Mouse (Mus musculus) kidney, adult 2 months (tissue): ENCODE measurements around the gene Trp73. TPM values are rescaled to one million over a fixed set of nuclear protein-coding genes. Genes with fewer than 3 reads are reported as not detected.

Experiments
- DNase-seq: peaks from one replicate; pipeline ENCODE4 v3.0.0; 2021
- H3K27ac ChIP-seq: fragments of 200-500 bp; 2 replicates; pipeline ENCODE4 v1.5.1; 2012; ENCODE audit warnings: low read depth, low read length, control low read depth, inconsistent platforms; ENCODE audit not compliant: insufficient read depth
- H3K27me3 ChIP-seq: fragments of 200-500 bp; replicated peaks from 2 replicates; pipeline ENCODE4 v1.6.1; 2012; ENCODE audit warnings: mild to moderate bottlenecking, moderate library complexity, low read length, inconsistent platforms; ENCODE audit not compliant: control insufficient read depth, insufficient read depth
- H3K36me3 ChIP-seq: fragments of 200-500 bp; 2 replicates; pipeline ENCODE4 v1.6.1; 2012; ENCODE audit warnings: mild to moderate bottlenecking, moderate library complexity, low read length, inconsistent platforms; ENCODE audit not compliant: control insufficient read depth, insufficient read depth
- H3K4me1 ChIP-seq: fragments of 200-500 bp; 2 replicates; pipeline ENCODE4 v1.6.1; 2011; ENCODE audit warnings: low read length; ENCODE audit not compliant: control insufficient read depth, insufficient read depth
- H3K4me3 ChIP-seq: fragments of 200-500 bp; 2 replicates; pipeline ENCODE4 v1.5.1; 2011; ENCODE audit warnings: mild to moderate bottlenecking, low read depth, low read length, control low read depth; ENCODE audit not compliant: insufficient read depth
- CTCF ChIP-seq: fragments of 200-500 bp; conservative IDR thresholded peaks from 2 replicates; pipeline ENCODE4 v1.5.1; 2011; ENCODE audit warnings: low read depth, mild to moderate bottlenecking, control low read depth, low read length, moderate library complexity, mixed read lengths; ENCODE audit not compliant: insufficient read depth, insufficient read length
- POLR2A ChIP-seq: fragments of 200-500 bp; IDR thresholded peaks from one replicate; pipeline ENCODE4 v1.6.1; 2011; ENCODE audit warnings: low read depth, low read length, control low read depth
- WGBS: fragments of 180-500 bp; shearing (Covaris S2); methylation state at CpG from one replicate; pipeline ENCODE4 v1.1.7; 2018; 5-methylcytosine and 5-hydroxymethylcytosine counted together
- polyA plus RNA-seq: library from polyadenylated mRNA; depleted of rRNA; stranded (reverse); fragments of >200 nt; gene quantifications from 2 replicates; pipeline ENCODE4 v1.2.3, GENCODE M21; 2012

Trp73 gene
- polyA plus RNA-seq, 1 experiment = 0.03 TPM

DNA sequence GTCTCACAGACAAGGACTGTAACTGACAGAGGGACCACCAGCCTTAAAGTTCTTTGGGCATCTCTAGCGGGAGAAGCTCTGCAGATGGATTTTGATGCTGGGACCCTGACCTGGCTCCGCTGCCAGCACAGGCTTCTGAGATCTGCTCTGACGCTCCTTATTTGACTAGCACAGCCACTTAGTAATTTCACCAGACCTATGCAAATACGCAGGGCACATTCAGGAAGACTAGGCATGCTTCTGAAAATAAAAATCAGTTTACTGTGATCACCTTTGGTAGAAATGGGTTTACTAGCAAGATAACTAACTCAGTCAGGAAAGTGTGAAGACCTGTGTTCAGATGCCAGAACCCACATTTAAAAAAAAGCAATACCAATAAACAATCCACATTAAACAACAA, 8.1 kb downstream of the Trp73 start:
- no peaks in the 10 kb centered on the region for H3K36me3 ChIP-seq
- WGBS = 90% methylated on average over 4 of the region's 4 CpGs
- no peak overlapping the region for H3K4me3 ChIP-seq
- H3K27me3 ChIP-seq = no peaks in the 10 kb centered on the region
- DNase-seq = no peak
- H3K27ac ChIP-seq = no peak overlapping the region
- no peak for TF ChIP-seq CTCF
- H3K4me1 ChIP-seq = no peaks in the 10 kb centered on the region

GRCm38 (mm10) chr4:154129950-154130349, 10.1 kb downstream of the Trp73 start:
- Histone ChIP-seq H3K27me3 (no peaks in the 10 kb centered on the region), H3K4me3 (no peak overlapping the region), H3K4me1 (no peaks in the 10 kb centered on the region), H3K36me3 (no peaks in the 10 kb centered on the region), H3K27ac (no peak overlapping the region)
- no peak for DNase-seq
- no peak for TF ChIP-seq POLR2A
- TF ChIP-seq CTCF = no peak

GRCm38 (mm10) chr4:154127273-154127672, 12.7 kb downstream of the Trp73 start:
- no peak overlapping the region for H3K27ac ChIP-seq
- H3K36me3 ChIP-seq = no peaks in the 10 kb centered on the region
- WGBS = 71% methylated on average over 3 of the region's 3 CpGs
- no peak overlapping the region for H3K4me3 ChIP-seq
- TF ChIP-seq POLR2A (no peak), CTCF (no peak)
- no peak for DNase-seq
- H3K27me3 ChIP-seq = no peaks in the 10 kb centered on the region
- no peaks in the 10 kb centered on the region for H3K4me1 ChIP-seq

- no peak for TF ChIP-seq POLR2A
- no peak for TF ChIP-seq CTCF
- Histone ChIP-seq H3K36me3 (no peaks in the 10 kb centered on the region), H3K4me3 (no peak overlapping the region), H3K27ac (no peak overlapping the region), H3K27me3 (no peaks in the 10 kb centered on the region), H3K4me1 (no peaks in the 10 kb centered on the region)
- 62% methylated on average over 5 of the region's 5 CpGs for WGBS
- no peak for DNase-seq
Measured at GRCm38 (mm10) chr4:154125202-154125601, 14.8 kb downstream of the Trp73 start.

DNA sequence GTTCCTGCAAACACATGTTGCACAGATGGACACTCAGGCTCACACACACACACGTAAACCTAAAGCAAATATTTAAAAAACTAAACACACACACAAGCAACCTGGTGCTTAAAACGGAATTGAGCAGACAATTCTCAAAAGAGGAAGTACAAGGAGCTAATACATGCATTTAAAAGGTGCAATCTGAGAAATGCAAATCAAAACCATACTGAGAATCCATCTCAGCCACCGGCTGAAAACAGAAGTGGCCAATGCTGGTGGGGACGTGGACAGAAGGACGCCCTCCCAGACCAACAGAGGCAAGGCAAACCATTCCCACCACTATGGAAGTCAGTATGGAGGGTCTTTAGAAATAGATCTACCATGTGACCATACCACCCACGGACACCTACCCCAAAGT, 16.5 kb downstream of the Trp73 start:
- no peak for DNase-seq
- Histone ChIP-seq H3K27me3 (no peaks in the 10 kb centered on the region), H3K36me3 (no peaks in the 10 kb centered on the region), H3K4me1 (no peaks in the 10 kb centered on the region), H3K4me3 (no peak overlapping the region), H3K27ac (no peak overlapping the region)
- TF ChIP-seq CTCF (no peak), POLR2A (no peak)
- 79% methylated on average over 6 of the region's 6 CpGs for WGBS

DNA sequence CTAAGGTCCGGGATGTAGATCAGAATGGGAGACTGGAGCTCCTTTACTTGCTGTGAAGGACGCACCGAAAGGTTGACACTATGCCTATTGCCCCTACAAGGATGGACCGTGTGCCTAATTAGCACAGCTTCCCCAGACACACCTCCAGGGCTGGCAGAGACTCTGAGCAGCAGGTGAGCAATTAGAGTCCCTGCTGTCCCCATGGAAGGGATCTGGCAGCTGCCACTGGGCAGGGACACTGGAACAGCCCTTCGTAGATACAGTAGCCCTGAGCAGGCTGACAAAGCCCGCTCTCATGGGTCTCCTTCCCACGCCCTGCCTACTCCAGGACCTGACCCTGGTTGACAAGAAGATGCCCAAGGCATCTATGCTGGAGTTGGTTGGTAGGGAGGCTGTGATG, 17.6 kb downstream of the Trp73 start:
- no peaks in the 10 kb centered on the region for H3K4me1 ChIP-seq
- WGBS = 73% methylated on average over 7 of the region's 7 CpGs
- H3K27ac ChIP-seq = no peak overlapping the region
- H3K36me3 ChIP-seq = no peaks in the 10 kb centered on the region
- DNase-seq = no peak
- TF ChIP-seq CTCF (no peak), POLR2A (no peak)
- H3K4me3 ChIP-seq = no peak overlapping the region
- H3K27me3 ChIP-seq = no peaks in the 10 kb centered on the region

DNA sequence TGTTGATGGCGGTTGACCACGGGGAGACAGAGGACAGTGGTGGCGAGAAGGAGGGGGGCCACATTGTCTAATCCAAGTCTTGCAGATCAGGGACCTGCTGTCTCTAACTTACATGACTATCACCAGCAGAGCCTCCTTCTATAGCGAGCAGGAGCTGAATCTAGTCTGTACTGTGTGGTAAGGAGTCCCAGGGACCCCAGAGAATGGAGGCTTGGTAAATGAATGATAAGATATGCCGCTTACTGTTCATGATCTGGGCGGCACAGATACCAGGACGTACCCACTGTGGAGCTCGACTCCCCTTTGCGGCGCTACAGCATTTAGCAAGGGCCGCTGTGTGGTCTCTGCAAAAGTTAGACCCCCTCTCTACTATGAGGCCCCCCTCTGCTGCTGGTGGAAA, 18.2 kb downstream of the Trp73 start:
- 78% methylated on average over 11 of the region's 11 CpGs for WGBS
- Histone ChIP-seq H3K27me3 (no peaks in the 10 kb centered on the region), H3K4me3 (no peak overlapping the region), H3K27ac (no peak overlapping the region), H3K36me3 (no peaks in the 10 kb centered on the region), H3K4me1 (no peaks in the 10 kb centered on the region)
- DNase-seq = no peak
- TF ChIP-seq CTCF = no peak
- no peak for TF ChIP-seq POLR2A

DNA sequence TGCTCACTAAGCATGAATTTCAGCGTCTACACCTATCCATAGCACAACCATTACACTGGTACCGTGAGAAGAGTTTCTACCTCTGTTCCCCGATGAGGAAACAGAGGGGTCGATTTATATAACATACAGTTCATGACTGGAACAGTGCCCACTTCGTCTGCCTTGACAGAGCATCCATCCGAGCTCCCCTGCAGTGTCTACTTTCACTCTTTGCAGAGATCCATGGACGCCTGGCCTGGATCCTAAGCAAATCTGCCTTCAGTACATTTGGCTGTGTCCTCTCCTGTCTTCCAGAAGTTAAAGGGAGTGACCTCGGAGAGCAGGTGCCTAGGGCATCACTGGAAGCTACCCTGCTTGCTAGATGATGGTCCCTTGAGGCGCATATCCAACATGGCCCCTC, 20.8 kb downstream of the Trp73 start:
- Histone ChIP-seq H3K27me3 (no peaks in the 10 kb centered on the region), H3K27ac (no peak overlapping the region), H3K4me3 (no peak overlapping the region), H3K36me3 (no peaks in the 10 kb centered on the region), H3K4me1 (no peaks in the 10 kb centered on the region)
- DNase-seq = no peak
- no peak for TF ChIP-seq POLR2A
- WGBS = 78% methylated on average over 9 of the region's 9 CpGs
